Mouse (Mus musculus): Measurements from ENCODE around the gene Srebf2.
A peak's percentile ranks its signal among the peaks of the same experiment; 100 is the strongest.

Srebf2 gene

DNA sequence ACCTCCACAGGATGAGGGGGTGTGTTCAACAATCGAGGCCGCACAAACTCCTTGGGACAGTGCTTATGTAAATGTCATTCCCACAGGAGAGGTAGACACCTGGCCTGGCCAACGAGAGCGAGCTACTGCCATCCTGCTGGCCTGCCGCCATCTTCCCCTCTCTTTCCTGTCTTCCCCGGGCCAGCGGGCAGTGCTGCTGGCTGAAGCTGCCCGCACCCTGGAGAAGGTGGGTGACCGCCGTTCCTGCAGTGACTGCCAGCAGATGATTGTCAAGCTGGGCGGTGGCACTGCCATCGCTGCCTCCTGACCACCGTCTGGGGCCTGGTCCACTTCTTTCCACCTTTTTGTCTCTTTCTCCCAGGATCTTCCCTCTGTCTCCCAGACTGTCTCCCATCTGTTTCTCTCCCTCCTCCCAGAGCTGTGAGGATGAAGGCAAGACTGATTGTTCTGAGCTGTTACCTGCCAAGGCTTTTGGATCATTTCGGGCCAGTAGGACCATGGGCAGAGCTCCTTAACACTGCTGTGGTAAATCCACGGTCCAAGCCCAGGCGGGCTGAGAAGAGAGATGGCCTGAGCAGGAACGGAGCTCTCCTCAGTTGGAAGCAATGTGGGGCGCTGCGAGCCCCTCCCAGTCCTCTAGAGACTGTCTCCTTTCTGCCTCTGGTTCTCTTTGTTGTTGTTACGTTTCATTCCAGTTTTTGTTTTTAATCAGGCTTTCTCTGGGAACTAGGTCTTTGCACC, 56.8 kb downstream of the Srebf2 start:
- Histone ChIP-seq H3K27me3 (ENCODE audit: control insufficient read depth, insufficient read depth, low read length, poor library complexity, severe bottlenecking) (no peaks in the 10 kb centered on the region), H3K36me3 (ENCODE audit: control insufficient read depth, insufficient read depth, low read length, poor library complexity, severe bottlenecking) (peaks cover 25% of the 10 kb centered on the region)
- DNase-seq (ENCODE audit: low read depth, low spot score), result no peak

DNA sequence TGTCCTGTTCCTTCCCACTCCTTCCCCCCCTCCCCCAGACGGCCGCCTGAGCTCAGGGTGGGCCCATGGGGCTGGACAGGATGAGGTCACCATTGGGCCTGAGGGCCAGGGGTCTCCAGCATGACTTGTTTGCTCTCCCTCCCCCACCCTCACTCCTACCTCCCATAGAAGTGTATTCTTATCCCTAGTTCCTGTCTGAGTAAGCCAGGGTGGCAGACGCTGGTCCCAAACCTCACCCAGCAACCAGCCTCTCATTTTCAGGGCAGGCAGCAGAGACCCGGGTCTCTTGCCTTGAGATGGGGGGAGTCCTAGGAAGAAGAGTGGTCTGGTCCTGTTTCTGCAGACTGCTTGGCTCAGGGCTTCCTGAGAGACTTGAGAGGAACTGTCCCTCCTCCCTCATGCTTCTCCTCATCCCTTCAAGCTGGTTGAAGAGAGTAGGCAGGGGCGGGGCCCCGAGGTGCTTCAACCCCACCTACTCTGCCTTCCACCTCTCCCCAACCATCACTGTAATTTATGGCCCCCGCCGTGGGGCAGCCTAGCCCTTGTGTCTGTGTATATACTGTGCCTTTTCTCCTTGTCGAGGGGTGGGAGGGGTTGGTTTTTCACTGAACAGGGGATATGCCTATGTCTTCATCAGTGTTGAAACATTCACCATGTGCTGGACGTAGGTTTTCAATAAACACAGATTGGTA, 57.8 kb downstream of the Srebf2 start:
- no peak for DNase-seq (ENCODE audit: low read depth, low spot score)
- Histone ChIP-seq H3K27me3 (ENCODE audit: control insufficient read depth, insufficient read depth, low read length, poor library complexity, severe bottlenecking) (no peaks in the 10 kb centered on the region), H3K36me3 (ENCODE audit: control insufficient read depth, insufficient read depth, low read length, poor library complexity, severe bottlenecking) (peaks cover 21% of the 10 kb centered on the region)

DNA sequence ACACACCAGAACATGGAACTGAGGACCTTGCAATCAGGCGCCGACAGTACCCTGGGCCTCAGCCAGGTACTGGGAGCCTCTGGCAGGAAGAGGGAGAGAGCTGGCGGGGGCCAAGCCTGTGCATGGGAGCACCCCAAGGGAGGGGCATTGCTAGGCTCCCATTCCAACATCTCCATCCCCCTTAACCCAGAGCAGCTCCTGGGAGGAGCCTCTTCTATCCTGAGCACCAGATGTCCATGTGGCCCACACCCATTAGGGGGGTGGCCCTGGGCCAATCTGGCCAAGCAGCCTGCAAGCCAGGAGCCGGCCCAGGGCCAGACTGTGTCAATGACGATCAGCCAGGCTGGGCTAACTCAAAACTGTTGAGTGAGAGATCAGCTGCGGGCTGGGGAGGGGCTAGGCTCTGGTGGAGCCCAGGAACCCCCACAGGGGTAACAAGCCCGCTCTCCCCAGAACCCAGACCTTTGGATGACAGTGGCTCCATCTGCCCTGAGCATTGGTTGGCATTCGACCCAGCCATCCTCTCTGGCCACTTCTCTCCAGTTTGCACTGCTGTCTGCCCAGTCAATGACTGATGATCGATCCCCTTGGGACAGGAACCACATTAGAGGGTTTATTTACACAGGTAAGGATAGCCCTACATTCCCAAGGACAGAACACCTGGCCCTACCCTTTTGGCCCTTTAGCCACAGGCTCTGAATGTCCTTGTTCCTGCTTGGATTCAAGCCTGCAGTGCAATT, 59.6 kb downstream of the Srebf2 start:
- no peaks in the 10 kb centered on the region for H3K27me3 ChIP-seq (ENCODE audit: control insufficient read depth, insufficient read depth, low read length, poor library complexity, severe bottlenecking)
- peaks cover 15% of the 10 kb centered on the region for H3K36me3 ChIP-seq (ENCODE audit: control insufficient read depth, insufficient read depth, low read length, poor library complexity, severe bottlenecking)
- no peak for DNase-seq (ENCODE audit: low read depth, low spot score)

DNA sequence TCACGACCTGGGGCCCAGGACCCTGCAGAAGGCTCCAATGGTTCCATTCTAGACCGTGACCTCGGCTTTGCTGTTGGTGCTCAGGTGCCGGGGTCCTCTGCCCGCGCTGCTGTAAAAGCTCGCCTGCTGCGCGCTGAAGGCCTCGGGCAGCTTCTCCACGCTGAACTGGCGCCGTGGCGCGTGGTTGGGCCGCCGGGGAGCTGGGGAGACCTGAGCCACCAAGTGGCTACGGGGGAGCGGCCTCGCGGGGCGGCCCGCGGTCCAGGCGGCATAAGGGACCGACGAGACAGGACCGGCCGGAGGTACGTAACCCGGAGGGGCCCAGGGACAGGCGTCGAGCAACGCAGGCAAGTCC, 60.1 kb downstream of the Srebf2 start:
- Histone ChIP-seq H3K27me3 (ENCODE audit: control insufficient read depth, insufficient read depth, low read length, poor library complexity, severe bottlenecking) (no peaks in the 10 kb centered on the region), H3K36me3 (ENCODE audit: control insufficient read depth, insufficient read depth, low read length, poor library complexity, severe bottlenecking) (peaks cover 13% of the 10 kb centered on the region)
- no peak for DNase-seq (ENCODE audit: low read depth, low spot score)

DNA sequence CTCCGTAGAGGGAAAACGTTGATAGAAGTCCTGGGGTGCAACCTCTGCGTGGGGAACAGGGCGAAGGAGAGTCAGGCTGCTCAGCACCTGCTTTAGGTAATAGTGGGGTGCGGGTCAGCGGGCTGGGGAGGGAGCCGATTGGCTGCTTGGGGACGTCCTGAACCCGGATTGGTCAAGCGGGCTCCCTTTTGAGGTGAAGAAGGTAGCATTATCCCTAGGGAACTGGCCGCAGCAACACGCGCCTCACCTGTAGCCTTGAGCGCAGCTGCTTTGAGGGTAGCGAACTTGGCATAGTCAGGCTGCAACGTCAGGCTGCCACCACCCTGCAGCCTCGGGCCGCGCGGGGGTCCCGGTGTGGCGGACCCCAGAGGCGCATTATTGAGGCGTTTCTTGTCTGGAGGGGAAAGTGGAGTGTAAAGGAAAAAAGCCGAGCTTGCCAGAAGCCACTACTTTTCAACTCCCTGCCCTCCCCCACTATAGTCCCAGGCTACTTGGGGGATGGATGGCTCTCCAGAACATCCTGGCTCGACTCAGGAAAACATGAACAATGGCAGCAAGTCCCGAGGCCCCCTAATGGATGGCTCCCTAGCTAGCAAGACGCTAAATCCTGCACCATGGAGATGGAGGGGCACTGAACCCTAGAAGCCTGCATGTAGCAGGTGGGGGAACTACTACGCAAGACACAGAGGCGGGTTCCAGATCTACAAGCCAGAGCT, 60.7 kb downstream of the Srebf2 start:
- no peak for DNase-seq (ENCODE audit: low read depth, low spot score)
- H3K27me3 ChIP-seq (ENCODE audit: control insufficient read depth, insufficient read depth, low read length, poor library complexity, severe bottlenecking), result no peaks in the 10 kb centered on the region
- peaks cover 11% of the 10 kb centered on the region for H3K36me3 ChIP-seq (ENCODE audit: control insufficient read depth, insufficient read depth, low read length, poor library complexity, severe bottlenecking)

DNA sequence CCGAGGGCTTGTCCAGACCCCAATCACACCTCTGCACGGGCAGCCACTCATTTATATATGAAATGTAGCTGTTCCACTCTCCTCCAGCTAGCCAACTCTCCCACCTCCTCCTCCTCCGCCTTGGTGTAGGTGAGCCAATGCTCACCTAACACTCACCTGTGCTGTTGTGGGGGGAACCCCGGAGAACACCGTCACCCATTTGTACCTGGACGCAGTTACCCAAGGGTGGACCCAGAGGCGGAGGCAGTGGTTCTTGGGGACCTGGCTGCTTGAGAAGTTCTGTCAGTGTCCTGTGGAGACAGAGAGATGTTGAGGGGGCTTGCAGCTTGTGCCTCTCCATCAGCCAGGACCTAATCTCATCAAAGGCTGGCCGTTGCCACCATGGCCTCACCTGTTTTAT, 61.3 kb downstream of the Srebf2 start:
- H3K27me3 ChIP-seq (ENCODE audit: control insufficient read depth, insufficient read depth, low read length, poor library complexity, severe bottlenecking), result no peaks in the 10 kb centered on the region
- no peak for DNase-seq (ENCODE audit: low read depth, low spot score)
- peaks cover 11% of the 10 kb centered on the region for H3K36me3 ChIP-seq (ENCODE audit: control insufficient read depth, insufficient read depth, low read length, poor library complexity, severe bottlenecking)

DNA sequence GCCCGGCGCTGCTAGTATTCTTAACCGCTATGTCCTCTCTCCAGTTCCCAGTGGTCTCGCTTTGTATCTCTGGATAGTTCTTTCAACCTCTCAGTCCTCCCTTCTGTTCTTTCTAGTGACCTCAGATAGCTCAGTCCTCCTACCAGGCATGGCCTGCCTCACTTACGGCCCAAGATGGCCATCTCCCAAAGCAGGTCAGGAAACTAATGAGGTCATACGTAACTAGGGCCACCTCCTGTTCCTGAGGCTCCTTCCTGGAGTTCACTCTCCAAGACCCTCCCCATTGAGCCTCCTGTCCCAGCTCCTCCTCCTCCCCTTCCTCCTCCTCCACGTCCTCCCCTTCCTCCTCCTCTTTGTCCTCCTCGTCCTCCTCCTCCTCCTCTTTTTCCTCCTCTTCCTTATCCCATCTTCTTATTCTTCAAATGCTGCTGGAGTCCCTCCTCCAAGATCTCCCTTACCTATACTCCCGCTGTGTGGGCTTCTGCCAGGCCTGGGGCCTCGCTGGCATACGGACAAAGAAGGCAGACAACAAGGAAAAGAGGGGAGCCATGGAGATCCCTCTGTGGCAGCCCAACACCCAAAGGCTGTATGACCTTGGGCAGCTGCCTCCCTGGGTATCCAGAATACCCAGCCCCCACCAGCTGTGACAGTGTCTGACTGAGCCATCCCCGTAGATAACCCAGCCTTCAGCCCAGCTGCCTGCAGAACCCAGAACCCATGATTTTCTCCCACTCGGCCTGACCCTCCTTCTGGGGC, 62.5 kb downstream of the Srebf2 start:
- peaks cover 11% of the 10 kb centered on the region for H3K36me3 ChIP-seq (ENCODE audit: control insufficient read depth, insufficient read depth, low read length, poor library complexity, severe bottlenecking)
- H3K27me3 ChIP-seq (ENCODE audit: control insufficient read depth, insufficient read depth, low read length, poor library complexity, severe bottlenecking), result no peaks in the 10 kb centered on the region
- DNase-seq (ENCODE audit: low read depth, low spot score), result no peak

DNA sequence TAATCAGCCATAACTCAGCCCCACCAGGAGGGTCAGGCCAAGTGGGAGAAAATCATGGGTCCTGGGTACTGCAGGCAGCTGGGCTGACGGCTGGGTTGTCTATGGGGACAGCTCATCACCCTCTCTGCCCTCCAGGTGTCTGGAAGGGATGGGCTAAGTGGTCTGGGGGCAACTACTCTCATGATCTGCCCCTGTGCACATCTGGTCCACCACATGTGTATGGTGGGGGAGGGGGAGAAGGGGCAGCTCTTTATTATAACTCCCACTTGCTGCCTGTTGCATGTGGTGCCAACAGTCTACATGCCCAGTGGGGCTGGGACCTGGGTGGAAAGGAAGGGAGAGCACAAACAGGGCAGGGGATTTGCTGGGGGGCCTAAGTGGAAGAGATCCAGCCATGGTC, 63.8 kb downstream of the Srebf2 start:
- H3K36me3 ChIP-seq (ENCODE audit: control insufficient read depth, insufficient read depth, low read length, poor library complexity, severe bottlenecking), result peaks cover 11% of the 10 kb centered on the region
- H3K27me3 ChIP-seq (ENCODE audit: control insufficient read depth, insufficient read depth, low read length, poor library complexity, severe bottlenecking), result no peaks in the 10 kb centered on the region
- no peak for DNase-seq (ENCODE audit: low read depth, low spot score)

DNA sequence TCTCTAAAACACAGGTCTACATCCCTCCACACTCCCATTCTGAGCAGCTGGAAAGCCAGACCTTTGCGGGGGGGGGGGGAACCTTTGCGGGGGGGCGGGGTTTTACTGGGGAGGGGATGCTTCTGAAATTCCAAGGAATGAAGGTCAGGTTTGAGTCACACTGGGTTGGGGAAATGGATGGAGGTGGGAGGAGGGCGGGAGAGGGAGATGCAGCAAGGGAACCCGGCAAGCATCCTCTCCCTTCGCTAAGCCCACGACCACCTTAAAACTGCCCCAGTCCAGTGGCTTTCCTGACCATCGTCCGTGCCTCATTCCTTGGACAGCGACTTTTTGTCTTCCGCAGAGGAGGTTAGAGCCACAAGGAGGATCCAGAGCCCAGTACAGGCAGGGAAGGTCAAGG, 64.3 kb downstream of the Srebf2 start:
- Histone ChIP-seq H3K27me3 (ENCODE audit: control insufficient read depth, insufficient read depth, low read length, poor library complexity, severe bottlenecking) (no peaks in the 10 kb centered on the region), H3K36me3 (ENCODE audit: control insufficient read depth, insufficient read depth, low read length, poor library complexity, severe bottlenecking) (peaks cover 9% of the 10 kb centered on the region)
- DNase-seq (ENCODE audit: low read depth, low spot score), result no peak

DNA sequence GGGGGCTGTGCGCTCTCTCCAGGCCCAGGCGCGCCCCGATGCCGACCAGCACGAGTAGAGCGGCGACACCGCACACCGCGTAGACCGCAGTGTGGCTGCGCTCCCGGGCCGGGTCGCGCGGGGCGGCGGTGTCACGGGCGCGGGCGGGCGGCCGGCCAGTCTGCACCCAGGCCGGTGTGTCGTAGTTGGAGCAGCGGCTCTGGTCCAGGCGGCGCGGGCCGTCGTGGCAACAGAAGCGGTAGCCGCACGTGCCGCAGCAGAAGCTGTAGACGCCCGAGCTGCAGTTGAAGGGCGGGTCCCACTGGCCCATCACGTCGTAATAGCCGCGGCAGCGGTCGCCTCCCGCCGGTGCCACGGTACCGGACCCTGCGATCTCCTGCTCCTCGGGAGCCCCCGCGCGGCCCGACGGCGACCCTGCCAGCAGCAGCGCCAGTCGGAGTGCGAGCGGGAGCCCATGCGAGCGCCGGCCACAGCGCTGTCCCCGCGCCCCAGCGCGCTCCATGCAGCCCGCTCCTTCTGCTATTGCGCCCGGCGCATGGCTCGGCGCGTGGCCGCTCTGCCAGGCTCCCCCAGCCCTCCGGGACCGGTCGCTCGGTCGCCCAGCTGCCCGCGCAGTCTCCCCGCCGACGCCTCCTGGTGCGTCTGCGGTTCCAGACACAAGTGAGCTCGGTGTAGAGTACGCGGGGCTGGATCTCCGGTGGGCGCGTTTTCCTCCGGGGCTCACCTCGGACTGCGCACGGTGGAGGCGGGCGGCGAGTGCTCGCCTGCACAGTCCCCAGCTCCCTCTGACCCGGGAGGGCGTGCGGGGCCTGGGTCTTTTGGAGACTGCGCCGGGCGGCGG, 65.2 kb downstream of the Srebf2 start:
- Histone ChIP-seq H3K27me3 (ENCODE audit: control insufficient read depth, insufficient read depth, low read length, poor library complexity, severe bottlenecking) (no peaks in the 10 kb centered on the region), H3K36me3 (ENCODE audit: control insufficient read depth, insufficient read depth, low read length, poor library complexity, severe bottlenecking) (0 out of 2 replicates have a peak, but pooled peaks cover 5% of the 10 kb centered on the region)
- peak; percentile 54 for DNase-seq (ENCODE audit: low read depth, low spot score)

DNA sequence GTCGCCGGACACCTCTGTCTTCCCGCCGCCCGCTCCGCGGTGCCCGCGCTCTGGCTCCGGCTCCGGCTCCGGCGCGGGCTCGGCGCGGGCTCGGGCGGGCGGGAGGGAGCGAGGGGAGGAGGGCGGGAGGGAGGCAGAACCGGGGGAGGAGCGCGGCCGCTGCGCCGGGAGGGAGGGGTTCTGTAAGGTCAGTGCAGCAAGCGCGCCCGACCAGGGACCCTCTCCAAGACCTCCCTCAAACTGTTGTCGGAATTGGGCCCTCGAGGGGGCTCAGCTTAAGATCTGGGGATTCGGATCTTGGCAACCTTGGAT, 65.7 kb downstream of the Srebf2 start, which contains the start of gene Shisa8:
Shisa8 (minus strand) TSS at position 64 of the 312 bp plus-strand sequence.
- Histone ChIP-seq H3K36me3 (ENCODE audit: control insufficient read depth, insufficient read depth, low read length, poor library complexity, severe bottlenecking) (0 out of 2 replicates have a peak, but pooled peaks cover 2% of the 10 kb centered on the region), H3K27me3 (ENCODE audit: control insufficient read depth, insufficient read depth, low read length, poor library complexity, severe bottlenecking) (no peaks in the 10 kb centered on the region)
- DNase-seq (ENCODE audit: low read depth, low spot score), result no peak

DNA sequence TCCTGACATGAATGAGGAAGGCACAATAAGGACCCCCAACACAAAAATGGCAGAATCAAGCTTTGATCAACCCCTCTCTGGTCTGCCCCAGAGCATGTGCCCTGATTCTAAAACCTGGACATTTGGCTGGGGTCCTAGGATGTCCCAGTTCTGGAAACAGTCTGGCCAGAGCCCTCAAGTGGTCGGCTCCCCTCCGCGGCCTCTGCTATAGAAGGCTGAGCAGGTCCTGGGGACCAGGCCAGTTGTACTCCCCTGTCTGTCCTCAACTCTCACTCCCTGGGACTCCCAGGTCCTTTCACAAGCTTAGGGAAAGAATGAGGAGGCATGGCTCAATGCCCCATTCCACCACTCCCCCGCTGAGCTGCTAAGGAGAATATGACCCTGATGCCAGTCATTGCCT, 66.2 kb downstream of the Srebf2 start:
- H3K27me3 ChIP-seq (ENCODE audit: control insufficient read depth, insufficient read depth, low read length, poor library complexity, severe bottlenecking), result no peaks in the 10 kb centered on the region

DNA sequence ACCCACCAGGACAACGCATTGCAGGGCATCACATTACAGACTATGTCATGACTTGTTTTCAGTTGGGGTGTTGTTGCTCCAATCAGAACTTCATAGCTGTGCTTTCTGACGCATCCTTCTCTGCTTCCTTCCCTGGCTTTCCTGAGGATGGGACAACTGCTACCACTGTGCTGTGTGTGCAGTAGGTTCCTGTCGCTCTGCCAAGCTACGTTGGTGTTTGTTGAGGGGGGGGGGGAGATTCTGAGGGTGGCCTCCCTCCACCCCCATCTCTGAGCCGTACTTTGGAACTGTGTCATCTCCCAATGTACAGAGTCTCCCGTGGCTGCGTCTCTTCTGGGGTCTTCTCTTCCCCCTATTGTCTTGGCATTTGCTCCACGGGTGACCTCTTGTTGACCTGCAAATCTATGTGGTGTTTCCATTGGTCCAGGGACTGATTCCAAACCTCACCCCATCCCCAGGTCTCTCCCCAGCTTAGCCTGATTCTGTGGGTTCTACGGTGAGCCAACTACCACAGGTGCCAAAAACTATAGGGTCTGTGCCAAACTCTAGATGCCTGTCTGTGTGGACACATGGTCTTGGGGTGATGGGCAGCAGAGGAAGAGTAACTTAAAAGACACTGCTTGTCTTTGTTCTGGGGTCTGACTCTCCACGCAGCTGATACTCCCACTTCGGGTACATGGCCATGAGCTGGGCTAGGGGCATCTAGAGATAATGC, 68.5 kb downstream of the Srebf2 start:
- Histone ChIP-seq H3K36me3 (ENCODE audit: control insufficient read depth, insufficient read depth, low read length, poor library complexity, severe bottlenecking) (no peaks in the 10 kb centered on the region), H3K27me3 (ENCODE audit: control insufficient read depth, insufficient read depth, low read length, poor library complexity, severe bottlenecking) (no peaks in the 10 kb centered on the region)
- DNase-seq (ENCODE audit: low read depth, low spot score), result no peak

More for the DNA sequence above, 66.2 kb downstream of the Srebf2 start:
- H3K36me3 ChIP-seq (ENCODE audit: control insufficient read depth, insufficient read depth, low read length, poor library complexity, severe bottlenecking), result no peaks in the 10 kb centered on the region
- no peak for DNase-seq (ENCODE audit: low read depth, low spot score)
